Mouse (Mus musculus): ENCODE data around the gene Fkbp5. TPM values are rescaled to one million over a fixed set of nuclear protein-coding genes. Genes with fewer than 3 reads are reported as not detected.
"Not testable (repeated sequence)": the region's sequence is repeated elsewhere in the genome, so short reads cannot be mapped to it uniquely, and the experiment has no call there.

Gene Fkbp5
- polyA plus RNA-seq, 1 experiment from 2014 or later: 9.2 TPM

- DNase-seq (ENCODE audit: low read depth, low spot score): no peak
- POLR2A ChIA-PET: interaction anchor here (0.5 to 0.6 kb wide), 2 partner anchors 113 to 190 kb away, joined by 3 to 6 read pairs; no protein-coding TSS in a partner anchor
Measured at GRCm38 (mm10) chr17:28407418-28408250, 109.7 kb downstream of the Fkbp5 start.

GRCm38 (mm10) chr17:28406471-28406870, 110.9 kb downstream of the Fkbp5 start:
- no peaks in the 10 kb centered on the region for H3K27me3 ChIP-seq
- DNase-seq (ENCODE audit: low read depth, low spot score) (no peak), ATAC-seq (no peak)
- TF ChIP-seq CTCF (IDR thresholded peaks at IDR 0.05): no peak
- in situ Hi-C loops (cut with MboI; ENCODE audit: low pct_unique_long_range_greater_than_20kb): no loop called here
- ChIA-PET CTCF (interaction anchor here (0.6 to 2.3 kb wide), 11 partner anchors 9 to 180 kb away, joined by 3 to 23 read pairs (median 4); no protein-coding TSS in a partner anchor), POLR2A (interaction anchor here (0.5 kb wide), 1 partner anchor 27 kb away, joined by 3 read pairs; no protein-coding TSS in a partner anchor)

More at GRCm38 (mm10) chr17:28407418-28408250, 109.7 kb downstream of the Fkbp5 start:
- in situ Hi-C loops (cut with MboI; ENCODE audit: low pct_unique_long_range_greater_than_20kb): no loop called here
- peak; percentile 97 for TF ChIP-seq CTCF (IDR thresholded peaks at IDR 0.05)
- CTCF ChIA-PET: interaction anchor here (0.6 to 2.3 kb wide), 18 partner anchors 10 to 181 kb away, joined by 3 to 23 read pairs (median 3); no protein-coding TSS in a partner anchor
- no peaks in the 10 kb centered on the region for H3K27me3 ChIP-seq
- peak; percentile 82 for ATAC-seq

GRCm38 (mm10) chr17:28404745-28405144, 112.6 kb downstream of the Fkbp5 start:
- POLR2A ChIA-PET; H3K27me3 ChIP-seq; in situ Hi-C loops (cut with MboI; ENCODE audit: low pct_unique_long_range_greater_than_20kb); DNase-seq (ENCODE audit: low read depth, low spot score); ATAC-seq: not testable (repeated sequence)
- CTCF ChIA-PET: interaction anchor here (1.3 to 1.6 kb wide), 3 partner anchors 10 to 125 kb away, joined by 3 read pairs; no protein-coding TSS in a partner anchor

- no peak for TF ChIP-seq CTCF (IDR thresholded peaks at IDR 0.05)
- no peaks in the 10 kb centered on the region for H3K27me3 ChIP-seq
- DNase-seq (ENCODE audit: low read depth, low spot score): no peak
- in situ Hi-C loops (cut with MboI; ENCODE audit: low pct_unique_long_range_greater_than_20kb): no loop called here
- CTCF ChIA-PET: interaction anchor here (1.3 to 1.4 kb wide), 2 partner anchors 10 to 125 kb away, joined by 3 read pairs; no protein-coding TSS in a partner anchor
- POLR2A ChIA-PET: no interaction called here
- ATAC-seq: no peak
Measured at GRCm38 (mm10) chr17:28404301-28404700, 113.0 kb downstream of the Fkbp5 start.

- in situ Hi-C loops (cut with MboI; ENCODE audit: low pct_unique_long_range_greater_than_20kb): no loop called here
- POLR2A ChIA-PET: no interaction called here
- DNase-seq (ENCODE audit: low read depth, low spot score) (no peak), ATAC-seq (no peak)
- H3K27me3 ChIP-seq: no peaks in the 10 kb centered on the region
- CTCF ChIA-PET: no interaction called here
- no peak for TF ChIP-seq CTCF (IDR thresholded peaks at IDR 0.05)
Measured at GRCm38 (mm10) chr17:28394994-28395393, 122.3 kb downstream of the Fkbp5 start.

GRCm38 (mm10) chr17:28394051-28394765, 123.1 kb downstream of the Fkbp5 start:
- ChIA-PET POLR2A (no interaction called here), CTCF (no interaction called here)
- in situ Hi-C loops (cut with MboI; ENCODE audit: low pct_unique_long_range_greater_than_20kb): no loop called here
- DNase-seq (ENCODE audit: low read depth, low spot score) (no peak), ATAC-seq (no peak)
- TF ChIP-seq CTCF (IDR thresholded peaks at IDR 0.05): no peak
- H3K27me3 ChIP-seq: no peaks in the 10 kb centered on the region

GRCm38 (mm10) chr17:28391568-28392432, 125.5 kb downstream of the Fkbp5 start:
- in situ Hi-C loops (cut with MboI; ENCODE audit: low pct_unique_long_range_greater_than_20kb): no loop called here
- no peak for ATAC-seq
- no peak for DNase-seq (ENCODE audit: low read depth, low spot score)
- POLR2A ChIA-PET: interaction anchor here (0.6 kb wide), 1 partner anchor 99 kb away, joined by 3 read pairs; no protein-coding TSS in a partner anchor
- no peak for TF ChIP-seq CTCF (IDR thresholded peaks at IDR 0.05)
- CTCF ChIA-PET: interaction anchor here (1.4 to 1.5 kb wide), 2 partner anchors 15 to 23 kb away, joined by 4 read pairs; no protein-coding TSS in a partner anchor
- H3K27me3 ChIP-seq: no peaks in the 10 kb centered on the region

- ATAC-seq (no peak), DNase-seq (ENCODE audit: low read depth, low spot score) (no peak)
- in situ Hi-C loops (cut with MboI; ENCODE audit: low pct_unique_long_range_greater_than_20kb): loop anchor here (10.0 kb wide), 1 partner anchor 174 kb away; no protein-coding TSS in a partner anchor
- H3K27me3 ChIP-seq: no peaks in the 10 kb centered on the region
- TF ChIP-seq CTCF (IDR thresholded peaks at IDR 0.05): no peak
- ChIA-PET POLR2A (interaction anchor here (0.6 kb wide), 1 partner anchor 122 kb away, joined by 5 read pairs; no protein-coding TSS in a partner anchor), CTCF (interaction anchor here (0.6 to 1.1 kb wide), 2 partner anchors 9 to 28 kb away, joined by 3 read pairs; no protein-coding TSS in a partner anchor)
Measured at GRCm38 (mm10) chr17:28388534-28388933, 128.8 kb downstream of the Fkbp5 start.

- POLR2A ChIA-PET: no interaction called here
- no peaks in the 10 kb centered on the region for H3K27me3 ChIP-seq
- ATAC-seq (no peak), DNase-seq (ENCODE audit: low read depth, low spot score) (no peak)
- in situ Hi-C loops (cut with MboI; ENCODE audit: low pct_unique_long_range_greater_than_20kb): loop anchor here (10.0 kb wide), 1 partner anchor 172 kb away; no protein-coding TSS in a partner anchor
- TF ChIP-seq CTCF (IDR thresholded peaks at IDR 0.05): peak; percentile 84
- CTCF ChIA-PET: interaction anchor here (0.6 to 2.0 kb wide), 5 partner anchors 8 to 160 kb away, joined by 3 to 8 read pairs (median 5); no protein-coding TSS in a partner anchor
Measured at GRCm38 (mm10) chr17:28386150-28386905, 131.0 kb downstream of the Fkbp5 start.
